Comparison of ENCODE assay signal across 9 mouse cellular contexts in genomic region chr7:118443371-118443770, GRCm38 (mm10). TPM values are rescaled to one million over a fixed set of nuclear protein-coding genes. Genes with fewer than 3 reads are reported as not detected.
DNase-seq lines count a peak whose midpoint lies in the region; ATAC-seq and TF ChIP-seq lines count a peak whose summit lies in the region.
"Had no signal": no experiment of that assay in that cellular context is flagged by ENCODE, and none has a peak within 500 bp of the region (broad histone marks: within the 10 kb centered on the region; RNA-seq: fewer than 3 reads in every experiment).

No protein-coding gene starts in this region.

- TF ChIP-seq CTCF in heart, adult 2 months (IDR thresholded peaks at IDR 0.05) = no peak

- H3K79me2 ChIP-seq in heart, adult 2 months (replicated peaks; ENCODE audit: control insufficient read depth, insufficient read depth, low read length) = no peaks in the 10 kb centered on the region

- no peak for TF ChIP-seq EP300 in heart, adult 2 months (IDR thresholded peaks at IDR 0.05; ENCODE audit: insufficient read depth, low read depth, low read length)

- H3K27me3 ChIP-seq in heart, embryonic 14.5 days (ENCODE audit: control insufficient read depth, insufficient read depth, low read length) = peaks cover 43% of the 10 kb centered on the region
- peaks cover 7% of the 10 kb centered on the region for H3K27me3 ChIP-seq in heart, adult 2 months (ENCODE audit: control insufficient read depth, insufficient read depth, low read length)
- 0 out of 2 replicates have a peak, but pooled peaks cover 3% of the 10 kb centered on the region for H3K27me3 ChIP-seq in hindbrain, embryonic 15.5 days
- H3K27me3 ChIP-seq in midbrain, embryonic 16.5 days (ENCODE audit: control insufficient read depth, insufficient read depth, low read depth, low read length) = no peaks in the 10 kb centered on the region

- 5% methylated on average over 9 of the region's 9 CpGs for WGBS in heart, embryonic 14.5 days
- WGBS in heart, adult 2 months = 5% methylated on average over 9 of the region's 9 CpGs
- WGBS in hindbrain, embryonic 15.5 days = 4% methylated on average over 9 of the region's 9 CpGs
- WGBS in midbrain, embryonic 16.5 days = 7% methylated on average over 9 of the region's 9 CpGs

- peaks cover 10 to 17% of the 10 kb centered on the region in 2 experiments for H3K4me1 ChIP-seq in heart, embryonic 14.5 days (ENCODE audit: control insufficient read depth in 2 of 2, insufficient read depth in 2 of 2, low read length in 2 of 2)
- H3K4me1 ChIP-seq in heart, adult 2 months (ENCODE audit: control insufficient read depth, insufficient read depth, low read length) = peaks cover 2% of the 10 kb centered on the region; the same call in 1 of the 2 replicates
- H3K4me1 ChIP-seq in hindbrain, embryonic 15.5 days (replicated peaks) = peaks cover 20% of the 10 kb centered on the region
- peaks cover 10% of the 10 kb centered on the region for H3K4me1 ChIP-seq in midbrain, embryonic 16.5 days (ENCODE audit: control insufficient read depth, insufficient read depth, low read length)

- no peak for ATAC-seq in heart, embryonic 14.5 days (ENCODE audit: insufficient number of reproducible peaks, insufficient read depth, low FRiP score, low read depth)
- no peak for ATAC-seq in hindbrain, embryonic 15.5 days (ENCODE audit: low FRiP score, low read depth)
- ATAC-seq in midbrain, embryonic 16.5 days = no peak

- H3K9me3 ChIP-seq in heart, embryonic 14.5 days (ENCODE audit: control insufficient read depth, low read length) = no peaks in the 10 kb centered on the region
- H3K9me3 ChIP-seq in hindbrain, embryonic 15.5 days = no peaks in the 10 kb centered on the region
- H3K9me3 ChIP-seq in midbrain, embryonic 16.5 days (replicated peaks; ENCODE audit: control insufficient read depth, low read length, poor library complexity, severe bottlenecking) = no peaks in the 10 kb centered on the region
- H3K9me3 ChIP-seq: liver, embryonic 15.5 days had no signal

- H3K36me3 ChIP-seq in heart, embryonic 14.5 days (ENCODE audit: control insufficient read depth, insufficient read depth, low read length) = no peaks in the 10 kb centered on the region
- H3K36me3 ChIP-seq in heart, adult 2 months (ENCODE audit: control insufficient read depth, insufficient read depth, low read length) = no peaks in the 10 kb centered on the region
- H3K36me3 ChIP-seq in hindbrain, embryonic 15.5 days = no peaks in the 10 kb centered on the region
- H3K36me3 ChIP-seq in midbrain, embryonic 16.5 days (ENCODE audit: control insufficient read depth, insufficient read depth, low read length) = no peaks in the 10 kb centered on the region
- H3K36me3 ChIP-seq: liver, embryonic 15.5 days had no signal

- peak overlapping the region; percentile 35; the same call in 1 of the 2 replicates for H3K4me2 ChIP-seq in heart, embryonic 14.5 days (ENCODE audit: low read length)
- peak overlapping the region; percentile 20 for H3K4me2 ChIP-seq in hindbrain, embryonic 15.5 days
- H3K4me2 ChIP-seq in midbrain, embryonic 16.5 days (ENCODE audit: low read length) = peak overlapping the region; percentile 36
- H3K4me2 ChIP-seq: liver, embryonic 15.5 days had no signal

- H3K9ac ChIP-seq in heart, embryonic 14.5 days (ENCODE audit: low read length) = no peak overlapping the region
- H3K9ac ChIP-seq in heart, adult 2 months (ENCODE audit: low read depth, low read length) = no peak overlapping the region
- H3K9ac ChIP-seq in hindbrain, embryonic 15.5 days = no peak overlapping the region
- no peak overlapping the region for H3K9ac ChIP-seq in midbrain, embryonic 16.5 days (ENCODE audit: low read depth, low read length)
- H3K9ac ChIP-seq: liver, embryonic 15.5 days had no signal

- no peak overlapping the region for H3K4me3 ChIP-seq in heart, embryonic 14.5 days (ENCODE audit: control insufficient read depth in 1 of 2, insufficient read depth in 1 of 2, low read depth in 1 of 2, low read length in 2 of 2)
- no peak overlapping the region for H3K4me3 ChIP-seq in heart, adult 2 months
- H3K4me3 ChIP-seq in hindbrain, embryonic 15.5 days = no peak overlapping the region
- peak overlapping the region; percentile 5; the same call in 1 of the 2 replicates for H3K4me3 ChIP-seq in midbrain, embryonic 16.5 days (ENCODE audit: low read depth, low read length)
- H3K4me3 ChIP-seq: liver, embryonic 15.5 days had no signal

- no peak overlapping the region for H3K27ac ChIP-seq in heart, embryonic 14.5 days (replicated peaks in 1 of 2; ENCODE audit: control insufficient read depth in 1 of 2, insufficient read depth in 1 of 2, low read depth in 2 of 2, low read length in 2 of 2)
- H3K27ac ChIP-seq in heart, adult 2 months = no peak overlapping the region
- H3K27ac ChIP-seq in hindbrain, embryonic 15.5 days (replicated peaks) = no peak overlapping the region
- H3K27ac ChIP-seq in midbrain, embryonic 16.5 days (ENCODE audit: low read length) = no peak overlapping the region
- H3K27ac ChIP-seq: liver, embryonic 15.5 days had no signal

- DNase-seq in heart, adult 2 months = no peak
- peak; percentile 32 for DNase-seq in ZHBTc4 (ENCODE audit: low read depth, low spot score)
- no peak for DNase-seq in kidney, postnatal 14 days
- DNase-seq in gastrocnemius, postnatal 36 days = no peak
- DNase-seq in spleen, postnatal 4 days (ENCODE audit: low spot score in 2 of 2) = no peak

- intact Hi-C loops in heart, adult 2 months (cut with DNase I) = no loop called here
- intact Hi-C loops in gastrocnemius, postnatal 36 days (cut with DNase I) = no loop called here

- TF ChIP-seq POLR2A in heart, adult 2 months (IDR thresholded peaks at IDR 0.05; ENCODE audit: insufficient read depth, low read depth, low read length) = no peak

RNA-seq across cellular contexts. Expression of gene Syt17, which starts 4.7 kb away (rescaled TPM):
- 1.5 and 1.6 TPM in 2 replicates for polyA plus RNA-seq in heart, embryonic 14.5 days (2014; fragmentation: Nextera tagmentation; extraction: Ambion mirVana)
- 1 to 10 TPM; 1.0 to 1.4 TPM for total RNA-seq in heart, adult 2 months (2021)
- 1.8 and 3.2 TPM in 2 replicates for polyA plus RNA-seq in heart, adult 2 months (2012; rRNA removed)
- 21.3 and 21.9 TPM in 2 replicates for polyA plus RNA-seq in hindbrain, embryonic 15.5 days (2015; fragmentation: Nextera tagmentation; extraction: Ambion mirVana)
- polyA plus RNA-seq in midbrain, embryonic 16.5 days (2015; fragmentation: Nextera tagmentation; extraction: Ambion mirVana) = 22.5 and 25.9 TPM in 2 replicates
- under 1 TPM; 0.27 to 0.38 TPM for total RNA-seq in gastrocnemius, postnatal 36 days (2021)

RNA-seq across cellular contexts. Expression of gene Itpripl2, which starts 48.4 kb away (rescaled TPM):
- 2.4 and 2.5 TPM in 2 replicates for polyA plus RNA-seq in heart, embryonic 14.5 days (2014; fragmentation: Nextera tagmentation; extraction: Ambion mirVana)
- total RNA-seq in heart, adult 2 months (2021) = 10 to 100 TPM; 19.0 to 23.3 TPM
- 7.9 and 12.1 TPM in 2 replicates for polyA plus RNA-seq in heart, adult 2 months (2012; rRNA removed)
- 0.87 and 1.0 TPM in 2 replicates for polyA plus RNA-seq in hindbrain, embryonic 15.5 days (2015; fragmentation: Nextera tagmentation; extraction: Ambion mirVana)
- 0.39 and 0.75 TPM in 2 replicates for polyA plus RNA-seq in midbrain, embryonic 16.5 days (2015; fragmentation: Nextera tagmentation; extraction: Ambion mirVana)
- 1 to 10 TPM; 8.0 to 8.8 TPM for total RNA-seq in gastrocnemius, postnatal 36 days (2021)
